Comparison of ENCODE assay signal across 7 mouse cellular contexts in the genomic region with DNA sequence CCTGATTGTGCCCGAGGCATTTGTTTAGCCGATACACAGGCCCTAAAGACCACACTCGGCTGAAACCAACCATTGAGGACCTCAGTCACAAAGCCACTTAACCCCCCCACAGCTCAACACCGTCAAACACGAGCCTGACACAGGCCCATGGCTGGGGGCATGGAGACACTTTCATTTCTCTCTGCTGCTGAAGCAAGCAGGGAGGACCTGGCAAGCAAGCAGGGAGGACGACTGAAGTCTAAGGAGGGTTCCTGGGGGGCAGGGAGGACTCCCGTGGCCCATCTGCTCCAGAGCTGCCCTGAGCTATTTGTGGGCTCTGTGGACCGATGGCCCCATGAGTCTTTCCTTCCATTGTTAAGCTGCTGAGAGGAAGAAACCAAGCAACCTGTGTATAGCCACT. TPM values are rescaled to one million over a fixed set of nuclear protein-coding genes. Genes with fewer than 3 reads are reported as not detected.
DNase-seq lines count a peak whose midpoint lies in the region; ATAC-seq lines count a peak whose summit lies in the region.

No protein-coding gene starts in this region.

- no peak overlapping the region for H3K4me2 ChIP-seq in forebrain, embryonic 16.5 days (ENCODE audit: low read length)
- peak overlapping the region; percentile 67 for H3K4me2 ChIP-seq in liver, embryonic 12.5 days
- peak overlapping the region; percentile 43 for H3K4me2 ChIP-seq in stomach, embryonic 16.5 days (ENCODE audit: low read depth, low read length)

- H3K4me3 ChIP-seq in forebrain, embryonic 16.5 days (replicated peaks; ENCODE audit: low read length) = no peak overlapping the region
- no peak overlapping the region for H3K4me3 ChIP-seq in liver, embryonic 12.5 days
- H3K4me3 ChIP-seq in stomach, embryonic 16.5 days (replicated peaks; ENCODE audit: low read length) = no peak overlapping the region

- H3K27me3 ChIP-seq in forebrain, embryonic 16.5 days (replicated peaks; ENCODE audit: control insufficient read depth, insufficient read depth, low read length) = no peaks in the 10 kb centered on the region
- H3K27me3 ChIP-seq in liver, embryonic 12.5 days (replicated peaks) = no peaks in the 10 kb centered on the region
- H3K27me3 ChIP-seq in stomach, embryonic 16.5 days (ENCODE audit: control insufficient read depth, insufficient read depth, low read length) = no peaks in the 10 kb centered on the region

- peaks cover 46% of the 10 kb centered on the region for H3K4me1 ChIP-seq in forebrain, embryonic 16.5 days (replicated peaks; ENCODE audit: control insufficient read depth, insufficient read depth, low read length)
- H3K4me1 ChIP-seq in liver, embryonic 12.5 days = peaks cover 76% of the 10 kb centered on the region
- peaks cover 58% of the 10 kb centered on the region for H3K4me1 ChIP-seq in stomach, embryonic 16.5 days (ENCODE audit: control insufficient read depth, insufficient read depth, low read length)

- peak; percentile 43 for DNase-seq in retina, postnatal 1 day
- no peak for DNase-seq in retina, embryonic 14.5 days (ENCODE audit: low spot score)
- DNase-seq in right cerebral cortex, postnatal 25 days = no peak

- peak overlapping the region; percentile 81 for H3K27ac ChIP-seq in forebrain, embryonic 16.5 days (ENCODE audit: low read length)
- H3K27ac ChIP-seq in liver, embryonic 12.5 days = peak overlapping the region; percentile 85
- H3K27ac ChIP-seq in stomach, embryonic 16.5 days (ENCODE audit: low read length) = peak overlapping the region; percentile 90

- WGBS in forebrain, embryonic 16.5 days = 2% methylated on average over 8 of the region's 8 CpGs
- WGBS in liver, embryonic 12.5 days (ENCODE audit: insufficient replicate concordance) = 28% methylated on average over 8 of the region's 8 CpGs
- WGBS in stomach, embryonic 16.5 days = 38% methylated on average over 8 of the region's 8 CpGs

- H3K9me3 ChIP-seq in forebrain, embryonic 16.5 days (ENCODE audit: control insufficient read depth, low read length) = no peaks in the 10 kb centered on the region
- H3K9me3 ChIP-seq in liver, embryonic 12.5 days (replicated peaks) = no peaks in the 10 kb centered on the region
- no peaks in the 10 kb centered on the region for H3K9me3 ChIP-seq in stomach, embryonic 16.5 days (replicated peaks; ENCODE audit: control insufficient read depth, low read length)

- H3K36me3 ChIP-seq in forebrain, embryonic 16.5 days (ENCODE audit: control insufficient read depth, insufficient read depth) = peaks cover 26% of the 10 kb centered on the region
- peaks cover 39% of the 10 kb centered on the region for H3K36me3 ChIP-seq in liver, embryonic 12.5 days
- peaks cover 14% of the 10 kb centered on the region for H3K36me3 ChIP-seq in stomach, embryonic 16.5 days (ENCODE audit: control insufficient read depth, insufficient read depth, low read length)

- no peak for ATAC-seq in forebrain, embryonic 16.5 days
- ATAC-seq in liver, embryonic 12.5 days = no peak
- ATAC-seq in stomach, embryonic 16.5 days (ENCODE audit: insufficient read depth, low FRiP score) = no peak
- ATAC-seq in cerebellum, adult (ENCODE audit: insufficient number of reproducible peaks, low FRiP score, low TSS enrichment) = no peak

- H3K9ac ChIP-seq in forebrain, embryonic 16.5 days (replicated peaks; ENCODE audit: low read depth, low read length) = peak overlapping the region; percentile 49
- H3K9ac ChIP-seq in liver, embryonic 12.5 days = peak overlapping the region; percentile 45
- H3K9ac ChIP-seq in stomach, embryonic 16.5 days (ENCODE audit: low read length) = peak overlapping the region; percentile 62

RNA-seq across cellular contexts. Expression of a gene that starts 20.1 kb away (rescaled TPM):
- 104 and 112 TPM in 2 replicates for polyA plus RNA-seq in forebrain, embryonic 16.5 days (2015; fragmentation: Nextera tagmentation; extraction: Ambion mirVana)
- 20.9 and 21.8 TPM in 2 replicates for polyA plus RNA-seq in liver, embryonic 12.5 days (2016; fragmentation: Nextera tagmentation; extraction: Ambion mirVana)
- polyA plus RNA-seq in stomach, embryonic 16.5 days (2015; fragmentation: Nextera tagmentation; extraction: Ambion mirVana) = 39.6 and 44.4 TPM in 2 replicates

RNA-seq across cellular contexts. Expression of a gene that starts 38.5 kb away (rescaled TPM):
- 33.3 and 35.7 TPM in 2 replicates for polyA plus RNA-seq in forebrain, embryonic 16.5 days (2015; fragmentation: Nextera tagmentation; extraction: Ambion mirVana)
- polyA plus RNA-seq in liver, embryonic 12.5 days (2016; fragmentation: Nextera tagmentation; extraction: Ambion mirVana) = 15.2 and 16.7 TPM in 2 replicates
- 31.2 and 35.2 TPM in 2 replicates for polyA plus RNA-seq in stomach, embryonic 16.5 days (2015; fragmentation: Nextera tagmentation; extraction: Ambion mirVana)
